Mouse (Mus musculus) neural tube, embryonic 14.5 days (tissue): ENCODE measurements at regions not wholly inside any gene's neighbourhood (a gene's known extent, or its start where the extent isn't known, plus 50 kb on each side); places are given as distances from the start of the nearest gene placed in this dataset.

Experiments used
- ATAC-seq: fragments of 200-750 bp; cut with Nextera tagmentation; 2 replicates; pipeline ENCODE4 v1.8.0; 2017; ENCODE audit warnings: low read depth, mild to moderate bottlenecking, moderate TSS enrichment, moderate library complexity
- H3K27ac ChIP-seq: fragments of 300-500 bp; sonication (generic); 2 replicates; pipeline ENCODE4 v1.5.1; 2014; ENCODE audit warnings: low read depth, mild to moderate bottlenecking, control low read depth, low read length, moderate library complexity, mixed read lengths
- H3K27me3 ChIP-seq: fragments of 300-500 bp; sonication (generic); 2 replicates; pipeline ENCODE4 v1.6.1; 2014; ENCODE audit warnings: low read length; ENCODE audit not compliant: control insufficient read depth, insufficient read depth
- H3K36me3 ChIP-seq: fragments of 300-500 bp; sonication (generic); 2 replicates; pipeline ENCODE4 v1.6.1; 2014; ENCODE audit warnings: low read length, mixed read lengths; ENCODE audit not compliant: control insufficient read depth, insufficient read depth
- H3K4me1 ChIP-seq: fragments of 300-500 bp; sonication (generic); 2 replicates; pipeline ENCODE4 v1.6.1; 2014; ENCODE audit warnings: low read length; ENCODE audit not compliant: control insufficient read depth, insufficient read depth
- H3K4me2 ChIP-seq: fragments of 300-500 bp; sonication (generic); 2 replicates; pipeline ENCODE4 v1.6.1; 2014; ENCODE audit warnings: mild to moderate bottlenecking, low read depth, low read length, control low read depth
- H3K4me3 ChIP-seq: fragments of 300-500 bp; sonication (generic); 2 replicates; pipeline ENCODE4 v1.5.1; 2014; ENCODE audit warnings: low read depth, low read length, control low read depth, mixed read lengths
- H3K9ac ChIP-seq: fragments of 300-500 bp; sonication (generic); replicated peaks from 2 replicates; pipeline ENCODE4 v1.6.1; 2014; ENCODE audit warnings: low read depth, mild to moderate bottlenecking, control low read depth, low read length, mixed read lengths
- H3K9me3 ChIP-seq: fragments of 300-500 bp; sonication (generic); 2 replicates; pipeline ENCODE4 v1.6.1; 2016; ENCODE audit warnings: low read length; ENCODE audit not compliant: control insufficient read depth
- WGBS: fragments of 180-500 bp; shearing (Covaris S2); extraction: QIAGEN DNeasy Blood & Tissue Kit; methylation state at CpG from one replicate; pipeline ENCODE4 v1.1.7; 2014; 5-methylcytosine and 5-hydroxymethylcytosine counted together

DNA sequence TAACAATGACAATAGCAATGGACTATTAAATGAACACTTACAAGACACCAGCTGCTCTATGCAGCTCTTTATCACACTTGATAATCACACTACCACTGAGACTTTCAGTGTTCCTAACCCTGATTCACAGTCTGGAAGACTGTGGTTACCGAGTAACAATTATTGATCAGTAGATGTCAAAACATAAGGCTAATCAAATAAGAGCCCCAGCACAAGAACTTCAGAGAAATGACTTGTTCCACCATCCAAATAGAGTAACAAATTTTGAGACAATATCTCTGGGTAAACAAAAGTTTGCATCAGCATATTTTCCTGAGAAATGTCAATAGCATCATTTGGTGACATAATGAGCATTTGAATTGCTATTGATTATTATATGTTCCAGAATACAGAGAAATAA, 118.3 kb upstream of the Ccdc85a start:
- Histone ChIP-seq H3K9ac (no peak overlapping the region), H3K27ac (no peak overlapping the region), H3K36me3 (no peaks in the 10 kb centered on the region), H3K27me3 (no peaks in the 10 kb centered on the region), H3K4me1 (peaks cover 3% of the 10 kb centered on the region; the same call in 1 of the 2 replicates), H3K9me3 (no peaks in the 10 kb centered on the region), H3K4me2 (no peak overlapping the region), H3K4me3 (no peak overlapping the region)
- WGBS = 86% methylated on average over 1 of the region's 1 CpGs
- no peak for ATAC-seq

DNA sequence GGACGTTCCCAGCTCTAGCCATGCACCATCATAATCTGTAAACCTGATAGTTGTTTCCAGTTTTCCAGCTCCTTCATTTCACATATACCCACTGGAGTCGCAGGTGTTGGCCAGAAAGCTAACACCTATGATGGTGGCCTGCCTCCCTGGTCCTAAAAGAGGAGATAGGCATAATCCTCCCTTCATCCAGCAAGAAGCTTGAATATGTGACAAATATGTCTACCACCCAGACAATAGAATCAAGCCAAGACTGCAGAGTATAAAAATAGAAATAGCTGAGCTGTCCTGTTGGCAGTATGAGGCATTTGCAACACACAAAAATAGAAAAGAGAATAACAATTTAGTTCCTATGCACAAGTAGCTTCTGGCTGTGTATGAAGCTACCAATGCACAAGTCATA, 117.3 kb upstream of the Ccdc85a start:
- H3K9me3 ChIP-seq = no peaks in the 10 kb centered on the region
- peaks cover 3% of the 10 kb centered on the region; the same call in 1 of the 2 replicates for H3K4me1 ChIP-seq
- no peak overlapping the region for H3K27ac ChIP-seq
- 92% methylated on average over 2 of the region's 2 CpGs for WGBS
- H3K27me3 ChIP-seq = no peaks in the 10 kb centered on the region
- no peak overlapping the region for H3K9ac ChIP-seq
- no peak overlapping the region for H3K4me3 ChIP-seq
- ATAC-seq = no peak
- no peaks in the 10 kb centered on the region for H3K36me3 ChIP-seq
- H3K4me2 ChIP-seq = no peak overlapping the region

DNA sequence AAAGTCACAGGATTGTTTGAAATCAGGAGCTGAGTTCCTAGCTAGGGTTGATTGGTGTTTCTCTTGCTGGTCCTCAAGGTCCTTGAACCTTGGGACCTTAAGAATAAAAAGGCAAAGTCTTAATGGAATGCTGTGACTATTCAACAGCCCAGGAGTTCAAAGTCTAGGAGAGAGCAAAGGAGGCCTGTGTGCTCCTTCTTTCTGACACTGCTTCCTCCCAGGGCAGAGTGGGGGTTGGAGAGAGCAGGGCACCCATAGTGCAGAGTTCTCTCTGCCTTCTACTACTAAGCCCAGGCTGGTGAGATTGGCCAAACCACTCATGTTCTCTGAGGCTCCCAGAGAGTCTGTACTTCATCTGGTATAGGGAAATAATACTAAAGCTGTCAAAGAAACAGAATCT, 115.6 kb upstream of the Ccdc85a start:
- Histone ChIP-seq H3K27ac (no peak overlapping the region), H3K9me3 (no peaks in the 10 kb centered on the region), H3K4me3 (no peak overlapping the region), H3K27me3 (no peaks in the 10 kb centered on the region), H3K4me2 (no peak overlapping the region), H3K4me1 (peaks cover 3% of the 10 kb centered on the region; the same call in 1 of the 2 replicates), H3K36me3 (no peaks in the 10 kb centered on the region), H3K9ac (no peak overlapping the region)
- ATAC-seq = no peak

DNA sequence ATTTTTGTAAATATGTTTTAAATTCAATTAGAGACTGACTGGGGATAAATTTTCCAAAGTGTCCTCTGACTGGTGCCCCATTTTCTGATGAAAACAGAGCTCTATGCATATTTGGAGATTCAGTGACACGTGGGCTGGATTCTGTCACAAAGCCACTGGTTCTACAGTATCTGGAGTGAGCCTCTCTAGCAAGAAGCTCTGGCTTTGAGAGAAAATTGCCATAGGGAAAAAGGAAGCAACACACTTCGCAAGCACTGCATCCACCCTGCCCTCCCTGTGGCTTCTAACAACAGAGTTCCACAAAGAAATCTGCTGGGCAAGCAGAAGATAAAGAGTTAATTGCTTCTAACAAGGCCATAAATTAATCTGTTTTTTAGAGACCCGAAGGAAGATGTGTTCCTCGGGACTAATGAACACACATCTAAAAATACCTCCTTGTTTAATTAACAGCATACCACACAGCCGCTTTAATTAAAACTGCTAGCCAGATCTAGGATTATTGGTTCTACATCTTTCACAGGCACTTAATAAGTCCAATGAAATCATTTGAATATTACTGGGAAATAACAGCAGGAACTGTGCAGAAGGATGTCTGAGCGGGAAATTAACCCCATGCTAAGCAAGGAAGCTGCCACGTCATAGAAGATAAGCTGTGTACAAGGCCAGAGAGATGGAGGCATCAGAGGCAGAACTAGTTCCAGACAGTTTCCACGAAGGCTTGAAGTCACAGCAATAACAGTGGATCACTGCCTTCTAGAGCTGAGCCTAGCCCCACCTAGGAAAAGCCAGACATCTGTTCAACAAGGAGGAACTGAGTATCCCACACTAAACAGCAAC, 113.7 kb upstream of the Ccdc85a start:
- no peaks in the 10 kb centered on the region for H3K27me3 ChIP-seq
- 10% methylated on average over 8 of the region's 8 CpGs for WGBS
- H3K4me1 ChIP-seq = peaks cover 3% of the 10 kb centered on the region; the same call in 1 of the 2 replicates
- H3K27ac ChIP-seq = peak overlapping the region; percentile 34; the same call in 1 of the 2 replicates
- no peak overlapping the region for H3K4me3 ChIP-seq
- H3K9ac ChIP-seq = no peak overlapping the region
- no peaks in the 10 kb centered on the region for H3K9me3 ChIP-seq
- H3K4me2 ChIP-seq = peak overlapping the region; percentile 18; the same call in 1 of the 2 replicates
- no peaks in the 10 kb centered on the region for H3K36me3 ChIP-seq
- ATAC-seq = peak; percentile 91

DNA sequence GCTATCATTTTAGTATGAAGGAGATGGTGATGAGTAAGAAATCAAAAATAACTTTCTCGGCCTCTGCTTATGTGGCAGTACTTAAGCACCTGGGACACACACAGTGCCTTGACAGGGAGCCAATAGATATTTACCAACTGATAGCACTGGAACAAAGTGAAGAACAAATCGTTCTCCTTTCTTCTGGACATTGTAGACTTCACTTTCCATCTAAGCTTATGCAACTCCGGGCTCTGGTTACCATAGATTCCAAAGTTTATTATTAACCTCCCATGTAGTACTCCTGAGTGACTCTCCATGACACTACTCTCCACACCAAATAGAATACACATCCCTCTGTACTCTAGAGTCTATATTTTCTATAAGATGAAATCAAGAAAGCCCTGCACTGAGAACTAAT, 110.9 kb upstream of the Ccdc85a start:
- Histone ChIP-seq H3K27ac (no peak overlapping the region), H3K9me3 (no peaks in the 10 kb centered on the region), H3K4me1 (peaks cover 3% of the 10 kb centered on the region; the same call in 1 of the 2 replicates), H3K27me3 (no peaks in the 10 kb centered on the region), H3K4me2 (no peak overlapping the region), H3K9ac (no peak overlapping the region), H3K4me3 (no peak overlapping the region), H3K36me3 (no peaks in the 10 kb centered on the region)
- no peak for ATAC-seq
- WGBS = 82% methylated on average over 3 of the region's 3 CpGs

DNA sequence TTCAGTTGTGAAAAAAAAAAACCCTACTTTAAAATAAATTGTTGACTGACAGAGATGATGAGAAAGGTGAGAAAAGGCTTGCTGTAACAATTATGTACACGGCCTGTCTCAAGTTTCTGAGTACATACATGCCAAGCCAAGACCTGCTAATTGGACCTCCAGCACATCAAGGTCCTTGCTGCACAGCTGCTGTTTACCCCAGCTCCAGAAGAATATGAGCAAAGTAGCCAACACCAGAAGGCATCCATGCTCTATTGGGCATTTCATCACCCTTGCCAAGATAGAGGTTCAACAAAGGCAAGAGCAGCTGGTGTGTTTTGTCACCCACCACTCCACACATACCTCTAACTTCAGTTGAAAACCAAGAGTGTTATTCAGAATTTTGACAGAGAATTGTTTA, 109.2 kb upstream of the Ccdc85a start:
- ATAC-seq = no peak

DNA sequence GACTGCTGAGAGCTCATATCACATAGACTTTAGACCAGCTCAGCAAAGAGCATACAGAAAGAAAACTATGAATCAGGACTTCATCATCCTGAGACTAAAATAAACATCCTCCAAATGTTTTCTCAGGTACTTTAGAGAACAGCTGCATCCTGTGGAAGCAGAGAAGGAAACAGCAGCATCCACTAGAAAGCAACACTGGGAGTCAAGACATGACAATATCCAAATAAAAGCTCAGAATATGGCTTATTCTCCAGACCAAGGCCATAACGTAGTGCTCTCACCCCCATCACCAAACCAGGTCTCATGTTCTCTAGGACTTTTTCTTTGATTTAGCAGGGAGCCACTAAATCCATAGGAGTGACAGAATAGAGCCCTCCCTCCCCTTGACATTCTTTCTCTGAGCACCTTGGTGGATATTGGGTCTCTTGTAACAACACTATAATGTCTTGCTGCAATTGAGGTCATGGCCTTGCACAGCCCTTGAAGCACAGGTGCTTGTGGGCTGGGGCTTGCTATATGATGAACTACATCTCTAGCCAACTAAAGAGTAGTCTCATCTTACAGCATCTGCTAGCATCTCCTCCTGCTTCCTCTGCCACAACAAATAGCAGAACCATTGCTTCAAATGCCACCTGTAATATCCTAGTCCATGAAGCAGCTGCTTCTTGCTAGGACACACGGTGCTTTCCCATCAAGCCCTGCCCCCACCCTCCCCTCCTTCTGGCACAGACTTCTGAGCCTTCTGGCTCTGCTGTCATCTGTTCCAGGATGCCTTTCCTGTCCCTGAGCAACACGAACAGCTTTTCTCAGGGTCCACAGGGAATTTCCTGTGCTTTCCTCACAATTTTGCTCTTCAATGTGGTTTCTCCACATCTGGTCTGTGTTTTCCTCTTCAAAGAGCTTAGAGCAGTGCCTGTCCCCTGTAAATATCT, 108.4 kb upstream of the Ccdc85a start:
- H3K4me1 ChIP-seq = no peaks in the 10 kb centered on the region
- no peaks in the 10 kb centered on the region for H3K36me3 ChIP-seq
- H3K27me3 ChIP-seq = no peaks in the 10 kb centered on the region
- H3K4me3 ChIP-seq = no peak overlapping the region
- peak; percentile 71; the same call in 1 of the 2 replicates for ATAC-seq
- WGBS = 37% methylated on average over 3 of the region's 3 CpGs
- H3K9ac ChIP-seq = no peak overlapping the region
- no peak overlapping the region for H3K27ac ChIP-seq
- H3K4me2 ChIP-seq = no peak overlapping the region
- H3K9me3 ChIP-seq = no peaks in the 10 kb centered on the region

More for the DNA sequence above, 109.2 kb upstream of the Ccdc85a start:
- WGBS = 65% methylated on average over 1 of the region's 1 CpGs
- no peaks in the 10 kb centered on the region for H3K9me3 ChIP-seq
- H3K4me2 ChIP-seq = no peak overlapping the region
- no peaks in the 10 kb centered on the region for H3K27me3 ChIP-seq
- H3K4me3 ChIP-seq = no peak overlapping the region
- no peaks in the 10 kb centered on the region for H3K36me3 ChIP-seq
- H3K27ac ChIP-seq = no peak overlapping the region
- H3K9ac ChIP-seq = no peak overlapping the region
- H3K4me1 ChIP-seq = peaks cover 2% of the 10 kb centered on the region; the same call in 1 of the 2 replicates

DNA sequence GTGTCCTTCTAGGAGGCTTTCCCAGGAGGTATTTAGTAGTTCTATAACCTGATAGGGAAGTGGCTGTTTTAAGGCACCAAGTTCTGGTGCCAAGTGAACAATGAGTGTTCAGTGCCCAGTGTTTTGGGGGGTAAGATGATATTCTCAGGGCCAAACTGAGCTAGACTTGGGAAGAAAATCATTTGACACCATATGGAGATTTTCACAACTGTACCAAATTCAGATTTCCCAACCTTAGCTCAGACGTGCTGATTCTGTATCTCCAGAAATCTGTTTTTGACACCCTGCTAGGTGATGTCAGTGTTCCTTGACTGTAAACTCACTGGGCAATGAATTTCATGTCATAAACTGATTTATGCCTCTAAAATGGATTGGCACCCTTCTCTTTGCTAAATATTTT, 104.3 kb upstream of the Ccdc85a start:
- H3K27ac ChIP-seq = no peak overlapping the region
- no peaks in the 10 kb centered on the region for H3K27me3 ChIP-seq
- H3K36me3 ChIP-seq = no peaks in the 10 kb centered on the region
- no peaks in the 10 kb centered on the region for H3K9me3 ChIP-seq
- no peak overlapping the region for H3K9ac ChIP-seq
- H3K4me3 ChIP-seq = no peak overlapping the region
- 88% methylated on average over 1 of the region's 1 CpGs for WGBS
- H3K4me1 ChIP-seq = no peaks in the 10 kb centered on the region
- H3K4me2 ChIP-seq = no peak overlapping the region
- ATAC-seq = no peak

DNA sequence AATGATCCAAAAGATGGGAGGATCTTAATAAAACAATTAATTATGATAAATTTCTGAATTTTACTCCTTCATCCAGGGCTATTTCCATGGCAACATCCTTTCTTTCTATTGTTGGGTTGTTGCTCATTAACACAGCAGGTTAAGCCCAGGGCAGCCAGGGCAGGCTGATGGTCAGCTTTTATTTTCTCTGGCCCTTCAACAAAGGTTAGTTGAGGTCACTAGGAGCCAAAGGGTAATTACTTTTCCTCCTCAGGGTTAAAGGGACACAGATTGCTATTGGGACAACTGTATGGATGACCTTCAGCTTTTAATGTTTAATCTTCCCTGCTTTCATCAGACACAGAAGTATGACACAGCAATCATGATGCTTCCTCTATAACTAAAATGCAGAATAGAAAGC, 101.3 kb upstream of the Ccdc85a start:
- no peak for ATAC-seq
- Histone ChIP-seq H3K9ac (no peak overlapping the region), H3K36me3 (no peaks in the 10 kb centered on the region), H3K4me3 (no peak overlapping the region), H3K4me1 (no peaks in the 10 kb centered on the region), H3K27me3 (no peaks in the 10 kb centered on the region), H3K9me3 (no peaks in the 10 kb centered on the region), H3K27ac (no peak overlapping the region), H3K4me2 (no peak overlapping the region)
